Mouse (Mus musculus) liver, embryonic 15.5 days (tissue): ENCODE results near the gene Ak6. TPM values are rescaled to one million over a fixed set of nuclear protein-coding genes. Genes with fewer than 3 reads are reported as not detected.
A peak's percentile ranks its signal among the peaks of the same experiment; 100 is the strongest.

Experiments used
- ATAC-seq: fragments of 200-750 bp; cut with Nextera tagmentation; 2 replicates; pipeline ENCODE4 v1.8.0; 2017; ENCODE audit warnings: moderate number of reproducible peaks, mild to moderate bottlenecking, moderate library complexity; ENCODE audit not compliant: insufficient read depth
- H3K27ac ChIP-seq: fragments of 300-500 bp; sonication (generic); replicated peaks from 2 replicates; pipeline ENCODE4 v1.5.1; 2015; ENCODE audit warnings: mild to moderate bottlenecking, inconsistent platforms
- H3K27me3 ChIP-seq: fragments of 300-500 bp; sonication (generic); 2 replicates; pipeline ENCODE4 v1.6.1; 2015; ENCODE audit warnings: mild to moderate bottlenecking, inconsistent platforms
- H3K36me3 ChIP-seq: fragments of 300-500 bp; sonication (generic); replicated peaks from 2 replicates; pipeline ENCODE4 v1.6.1; 2015; ENCODE audit warnings: moderate library complexity, mild to moderate bottlenecking, inconsistent platforms
- H3K4me1 ChIP-seq: fragments of 300-500 bp; sonication (generic); replicated peaks from 2 replicates; pipeline ENCODE4 v1.6.1; 2015; ENCODE audit warnings: inconsistent platforms
- H3K4me2 ChIP-seq: fragments of 300-500 bp; sonication (generic); 2 replicates; pipeline ENCODE4 v1.6.1; 2015; ENCODE audit warnings: moderate library complexity, mild to moderate bottlenecking, inconsistent platforms
- H3K4me3 ChIP-seq: fragments of 300-500 bp; sonication (generic); replicated peaks from 2 replicates; pipeline ENCODE4 v1.5.1; 2015; ENCODE audit warnings: mild to moderate bottlenecking, inconsistent platforms
- H3K9ac ChIP-seq: fragments of 300-500 bp; sonication (generic); 2 replicates; pipeline ENCODE4 v1.6.1; 2015; ENCODE audit warnings: moderate library complexity, mild to moderate bottlenecking, inconsistent platforms
- H3K9me3 ChIP-seq: fragments of 300-500 bp; sonication (generic); replicated peaks from 2 replicates; pipeline ENCODE4 v1.6.1; 2016; ENCODE audit warnings: inconsistent platforms
- WGBS: fragments of 180-500 bp; shearing (Covaris S2); methylation state at CpG from one replicate; pipeline ENCODE4 v1.1.7; 2015; ENCODE audit warnings: mixed read lengths; ENCODE audit not compliant: insufficient replicate concordance; 5-methylcytosine and 5-hydroxymethylcytosine counted together
- polyA plus RNA-seq: library from polyadenylated mRNA; unstranded; fragments of >200 nt; fragmentation: Nextera tagmentation; extraction: Ambion mirVana; gene quantifications from 2 replicates; pipeline ENCODE4 v1.2.1, GENCODE M21; 2015

The Ak6 gene
- polyA plus RNA-seq, 1 experiment from 2014 or later: 145 TPM

DNA sequence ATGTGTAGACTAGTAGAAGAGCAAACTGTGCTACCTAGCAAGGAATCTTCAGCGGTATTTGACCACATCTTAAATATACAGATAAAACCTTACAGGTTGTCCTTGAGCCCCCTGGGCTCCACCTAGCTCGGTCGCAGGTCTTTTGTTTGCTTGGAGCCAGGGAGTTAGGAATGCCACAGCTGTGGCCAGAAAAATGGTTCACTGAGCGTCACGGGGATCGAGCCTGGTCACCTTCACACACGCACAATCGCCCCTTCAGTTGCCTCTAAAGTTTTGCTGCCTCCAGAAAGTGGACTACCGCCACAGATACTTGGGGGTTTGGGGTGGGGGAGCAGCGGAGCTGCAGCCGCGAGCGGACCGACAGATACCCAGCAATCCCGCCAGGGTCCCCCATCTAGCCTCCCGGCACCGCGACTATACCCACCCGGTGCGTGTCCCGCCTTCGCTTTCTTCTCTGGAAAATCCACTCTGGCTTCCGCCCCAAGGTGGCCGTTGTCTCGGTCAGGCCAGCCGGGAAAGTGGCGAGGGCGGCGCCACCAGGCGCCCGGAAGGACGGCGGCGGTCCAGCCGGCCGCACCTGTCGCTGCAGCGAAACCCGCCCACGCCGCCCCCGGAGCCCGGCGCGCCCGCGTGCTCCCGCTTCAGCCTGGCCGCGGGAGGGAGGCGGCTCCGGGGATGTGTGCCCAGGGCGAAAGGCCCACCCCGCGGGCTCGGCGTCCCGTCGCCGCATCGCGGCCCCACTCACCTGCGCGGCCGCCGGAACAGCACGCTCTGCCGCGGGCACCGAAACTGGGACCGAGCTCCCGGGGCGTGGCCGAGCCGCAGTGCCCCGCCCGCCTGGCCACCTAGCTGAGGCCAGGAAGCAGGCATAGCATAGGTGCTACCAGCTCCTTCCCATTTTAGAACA lies 34.3 kb upstream of the Ak6 start, which contains the start of gene Marveld2:
Gene Marveld2 (minus strand): TSS at position 791 of the 907 bp plus-strand sequence.
- peak within 1 kb of the TSS; percentile 58 for H3K9ac ChIP-seq
- WGBS: 2% methylated on average over 76 of the region's 77 CpGs
- H3K4me2 ChIP-seq: peak within 1 kb of the TSS; percentile 92
- peaks cover 8% of the 10 kb centered on the region for H3K27me3 ChIP-seq
- peak within 1 kb of the TSS; percentile 46; the same call in 1 of the 2 replicates for H3K27ac ChIP-seq
- H3K36me3 ChIP-seq: peaks cover 39% of the 10 kb centered on the region
- H3K4me1 ChIP-seq: peaks cover 9% of the 10 kb centered on the region
- no peaks in the 10 kb centered on the region for H3K9me3 ChIP-seq
- ATAC-seq: peak; percentile 72
- peak within 1 kb of the TSS; percentile 70 for H3K4me3 ChIP-seq

DNA sequence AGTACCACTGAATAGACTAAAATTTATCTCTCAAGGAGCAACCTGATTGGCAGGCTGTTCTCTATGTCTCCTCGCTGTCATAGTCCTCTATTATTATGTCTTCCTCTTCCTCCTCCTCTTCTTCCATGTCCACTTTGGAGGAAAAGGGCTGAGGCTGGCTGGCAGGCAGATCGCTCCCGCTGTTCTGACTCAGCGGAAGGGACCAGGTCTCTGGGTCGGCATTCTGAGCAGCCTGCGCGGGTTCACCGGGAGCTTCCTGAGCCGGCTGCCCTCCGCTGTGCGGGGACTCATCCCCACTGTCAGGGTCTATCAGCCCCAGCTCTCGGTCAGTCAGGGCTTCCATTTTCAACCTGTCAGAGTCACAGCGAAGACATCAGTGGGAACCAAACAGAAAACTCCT lies 33.2 kb upstream of the Ak6 start:
- peaks cover 41% of the 10 kb centered on the region for H3K36me3 ChIP-seq
- H3K4me1 ChIP-seq: peaks cover 9% of the 10 kb centered on the region
- no peak overlapping the region for H3K4me3 ChIP-seq
- no peak overlapping the region for H3K9ac ChIP-seq
- H3K27ac ChIP-seq: no peak overlapping the region
- H3K27me3 ChIP-seq: peaks cover 8% of the 10 kb centered on the region
- 82% methylated on average over 13 of the region's 13 CpGs for WGBS
- ATAC-seq: no peak
- H3K9me3 ChIP-seq: no peaks in the 10 kb centered on the region
- no peak overlapping the region for H3K4me2 ChIP-seq

GRCm38 (mm10) chr13:100622241-100622640 lies 28.5 kb upstream of the Ak6 start:
- H3K4me2 ChIP-seq: no peak overlapping the region
- no peak overlapping the region for H3K9ac ChIP-seq
- ATAC-seq: no peak
- 71% methylated on average over 4 of the region's 4 CpGs for WGBS
- no peaks in the 10 kb centered on the region for H3K9me3 ChIP-seq
- no peaks in the 10 kb centered on the region for H3K27me3 ChIP-seq
- H3K27ac ChIP-seq: no peak overlapping the region
- H3K4me3 ChIP-seq: no peak overlapping the region
- H3K36me3 ChIP-seq: peaks cover 75% of the 10 kb centered on the region
- H3K4me1 ChIP-seq: no peaks in the 10 kb centered on the region

DNA sequence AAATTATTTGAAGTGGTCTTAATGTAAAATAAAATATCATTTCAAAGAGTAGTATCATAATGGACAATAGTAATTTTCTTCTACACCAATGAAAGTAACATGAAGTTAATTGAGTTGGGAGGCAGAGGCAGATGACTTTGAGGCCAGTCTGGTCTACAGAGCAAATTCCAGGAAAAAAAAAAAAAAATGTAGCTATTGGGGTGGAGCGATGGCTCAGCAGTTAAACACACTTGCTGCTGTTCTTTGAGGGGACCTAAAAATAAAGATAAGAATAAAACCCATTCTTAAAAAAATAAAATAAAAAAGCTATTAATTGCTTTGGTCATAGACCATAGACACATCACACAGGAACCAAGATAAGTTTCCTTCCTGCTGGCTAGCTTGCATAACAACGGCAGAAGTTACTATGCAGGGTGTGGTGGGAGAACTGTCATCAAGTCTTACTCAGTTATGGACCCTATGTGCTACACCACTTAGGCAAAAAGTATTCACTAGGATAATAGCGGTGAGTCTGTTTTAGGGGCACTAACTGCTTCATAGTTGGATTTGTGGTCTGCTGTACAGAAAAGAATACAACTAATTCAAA lies 16.6 kb upstream of the Ak6 start:
- Histone ChIP-seq H3K9me3 (no peaks in the 10 kb centered on the region), H3K36me3 (peaks cover 77% of the 10 kb centered on the region), H3K4me1 (no peaks in the 10 kb centered on the region), H3K27me3 (no peaks in the 10 kb centered on the region), H3K4me2 (no peak overlapping the region), H3K27ac (no peak overlapping the region), H3K9ac (no peak overlapping the region), H3K4me3 (no peak overlapping the region)
- ATAC-seq: no peak
- WGBS: 46% methylated on average over 3 of the region's 3 CpGs

GRCm38 (mm10) chr13:100642471-100643209 lies 8.1 kb upstream of the Ak6 start:
- Histone ChIP-seq H3K9me3 (no peaks in the 10 kb centered on the region), H3K27me3 (no peaks in the 10 kb centered on the region), H3K4me3 (no peak overlapping the region), H3K36me3 (peaks cover 87% of the 10 kb centered on the region), H3K4me2 (no peak overlapping the region), H3K4me1 (no peaks in the 10 kb centered on the region), H3K27ac (no peak overlapping the region), H3K9ac (no peak overlapping the region)
- WGBS: 72% methylated on average over 4 of the region's 4 CpGs
- no peak for ATAC-seq

- Histone ChIP-seq H3K4me3 (no peak overlapping the region), H3K4me1 (peaks cover 22% of the 10 kb centered on the region), H3K4me2 (no peak overlapping the region; the same call in 1 of the 2 replicates), H3K27me3 (no peaks in the 10 kb centered on the region), H3K9me3 (no peaks in the 10 kb centered on the region), H3K9ac (no peak overlapping the region), H3K36me3 (peaks cover 49% of the 10 kb centered on the region), H3K27ac (no peak overlapping the region)
- 77% methylated on average over 8 of the region's 8 CpGs for whole genome bisulfite sequencing
- ATAC-seq: no peak
These were observed 2.6 kb upstream of the Ak6 start for GRCm38 (mm10) chr13:100648223-100648622.

DNA sequence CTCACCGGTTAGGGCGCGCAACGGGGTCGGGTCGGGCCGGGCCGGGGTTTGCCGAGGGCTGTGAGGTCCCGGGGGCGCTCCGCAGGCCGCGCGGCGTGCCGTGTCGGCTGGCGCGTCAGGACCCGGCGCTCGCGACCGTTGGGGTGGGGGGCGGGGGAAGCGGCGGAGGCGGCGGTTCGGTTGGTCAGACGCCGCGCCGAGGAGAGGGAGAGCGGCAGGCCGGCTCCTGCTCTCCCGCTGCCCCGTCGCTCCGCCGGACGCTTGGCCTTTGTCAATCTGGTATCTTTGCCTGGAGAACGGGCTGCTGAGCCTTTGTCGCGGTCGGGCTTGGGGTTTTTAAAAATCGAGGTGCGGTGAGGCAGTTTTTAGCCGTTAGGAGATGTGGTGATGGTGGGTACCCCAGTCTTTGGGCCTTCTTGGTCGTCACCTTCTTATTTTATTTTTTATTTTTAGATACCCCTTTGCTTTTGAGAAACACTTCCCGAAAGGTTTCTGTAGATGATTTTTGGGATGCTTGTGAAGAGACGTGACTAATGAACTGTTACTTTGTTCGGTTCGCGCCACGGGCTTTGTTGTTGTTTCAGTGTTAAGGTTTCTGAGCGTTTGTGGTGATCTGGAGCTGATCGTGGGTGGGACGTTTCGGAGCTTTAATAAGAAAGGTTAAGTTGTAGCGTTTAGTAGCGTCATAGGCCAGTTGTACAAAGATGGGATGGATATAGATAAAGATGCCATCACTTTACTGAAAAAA lies 834 bp downstream of the Ak6 start, which contains the start of gene Taf9:
Gene Taf9 (plus strand): TSS at position 141 of the 748 bp plus-strand sequence.
- Histone ChIP-seq H3K9me3 (no peaks in the 10 kb centered on the region), H3K4me2 (peak within 1 kb of the TSS; percentile 84), H3K36me3 (peaks cover 38% of the 10 kb centered on the region), H3K27ac (peak within 1 kb of the TSS; percentile 88), H3K9ac (peak within 1 kb of the TSS; percentile 88), H3K4me1 (peaks cover 30% of the 10 kb centered on the region), H3K27me3 (no peaks in the 10 kb centered on the region), H3K4me3 (peak within 1 kb of the TSS; percentile 72)
- ATAC-seq: peak; percentile 64
- WGBS: under 1% methylated on average over 62 of the region's 63 CpGs

DNA sequence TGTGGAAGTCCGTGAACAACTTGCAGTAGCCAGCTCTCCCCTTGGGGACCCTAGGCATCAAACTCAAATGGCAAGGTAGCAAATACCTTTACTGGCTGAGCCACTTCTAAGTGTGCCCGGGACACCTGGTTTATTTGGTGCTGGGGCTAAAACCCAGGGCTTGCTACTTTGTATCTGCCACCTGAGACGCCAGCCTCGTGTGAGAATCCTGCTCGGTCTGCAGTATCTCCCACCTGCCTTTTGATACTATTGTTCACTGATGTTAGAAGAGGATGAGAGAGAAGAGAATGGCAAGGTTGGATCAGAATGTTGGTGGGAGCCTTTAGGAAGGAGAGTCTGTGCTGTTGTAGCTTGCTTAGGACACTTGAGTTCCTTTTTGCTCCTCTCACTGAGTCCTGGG lies 7.3 kb downstream of the Ak6 start:
- Histone ChIP-seq H3K36me3 (peaks cover 32% of the 10 kb centered on the region), H3K27me3 (no peaks in the 10 kb centered on the region), H3K4me2 (no peak overlapping the region), H3K27ac (no peak overlapping the region), H3K4me1 (peaks cover 9% of the 10 kb centered on the region), H3K4me3 (no peak overlapping the region), H3K9me3 (no peaks in the 10 kb centered on the region), H3K9ac (no peak overlapping the region)
- WGBS: 87% methylated on average over 5 of the region's 5 CpGs
- ATAC-seq: no peak

DNA sequence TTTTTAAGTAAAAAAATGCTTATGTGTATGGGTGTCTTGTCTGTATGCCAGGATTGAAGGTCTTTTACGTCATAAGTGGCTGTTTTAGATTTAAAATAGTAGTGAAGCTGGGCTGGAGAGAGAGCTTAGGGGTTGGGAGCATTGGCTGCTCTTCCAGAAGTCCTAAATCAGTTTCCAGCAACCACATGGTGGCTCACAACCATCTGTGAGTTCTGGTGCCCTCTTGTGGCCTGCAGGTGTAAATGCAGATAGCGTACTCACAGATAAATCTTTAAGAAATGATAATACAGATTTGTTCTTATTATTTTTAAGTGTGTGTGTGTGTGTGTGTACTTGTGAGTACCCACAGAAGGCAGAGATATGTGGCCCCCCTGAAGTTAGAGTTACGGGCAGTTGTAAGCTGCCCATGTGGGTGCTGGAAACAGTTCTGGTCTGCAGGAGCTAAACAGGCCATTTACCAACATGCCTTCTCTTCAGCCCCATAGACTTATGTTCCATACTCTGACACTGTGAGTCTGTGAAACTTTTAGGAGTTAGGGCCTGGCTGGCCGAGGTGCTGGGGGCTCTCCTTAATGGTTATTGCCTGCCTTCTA lies 9.2 kb downstream of the Ak6 start:
- WGBS: 32% methylated on average over 4 of the region's 4 CpGs
- H3K4me2 ChIP-seq: no peak overlapping the region
- peaks cover 30% of the 10 kb centered on the region for H3K36me3 ChIP-seq
- no peak overlapping the region for H3K4me3 ChIP-seq
- H3K9me3 ChIP-seq: no peaks in the 10 kb centered on the region
- H3K9ac ChIP-seq: no peak overlapping the region
- H3K4me1 ChIP-seq: no peaks in the 10 kb centered on the region
- no peaks in the 10 kb centered on the region for H3K27me3 ChIP-seq
- no peak for ATAC-seq
- H3K27ac ChIP-seq: no peak overlapping the region
